Mouse (Mus musculus) brain, embryonic 14.5 days (tissue): ENCODE measurements at regions not wholly inside any gene's neighbourhood (a gene's known extent, or its start where the extent isn't known, plus 50 kb on each side); places are given as distances from the start of the nearest gene placed in this dataset.

Source experiments
- CTCF ChIP-seq: fragments of 200-500 bp; IDR thresholded peaks from 2 replicates; pipeline ENCODE4 v1.5.1; 2012; ENCODE audit warnings: inconsistent platforms, mild to moderate bottlenecking, moderate library complexity, borderline replicate concordance; ENCODE audit not compliant: insufficient read depth, insufficient read length; ENCODE audit errors: extremely low read depth
- POLR2A ChIP-seq: fragments of 200-500 bp; IDR thresholded peaks from 2 replicates; pipeline ENCODE4 v1.6.1; 2012; ENCODE audit warnings: mild to moderate bottlenecking, inconsistent platforms, borderline replicate concordance; ENCODE audit not compliant: poor library complexity, insufficient read depth, insufficient read length, severe bottlenecking; ENCODE audit errors: extremely low read depth

GRCm38 (mm10) chr2:97725166-97725565 lies 936.9 kb upstream of the Gm10801 start:
- no peak for TF ChIP-seq CTCF
- TF ChIP-seq POLR2A: no peak
